Mouse (Mus musculus) heart, adult 2 months (tissue): ENCODE measurements around the gene Gdpd3. TPM values are rescaled to one million over a fixed set of nuclear protein-coding genes. Genes with fewer than 3 reads are reported as not detected.

Experiments
- DNase-seq, 2 experiments: peaks; one replicate each; pipeline ENCODE4 v3.0.0; 2021
- H3K27ac ChIP-seq: fragments of 200-600 bp; 2 replicates; pipeline ENCODE4 v1.8.1; 2022
- H3K27me3 ChIP-seq: fragments of 200-500 bp; 2 replicates; pipeline ENCODE4 v1.6.1; 2012; ENCODE audit warnings: mild to moderate bottlenecking, low read length, inconsistent platforms, mixed read lengths; ENCODE audit not compliant: control insufficient read depth, insufficient read depth
- H3K36me3 ChIP-seq: fragments of 200-500 bp; 2 replicates; pipeline ENCODE4 v1.6.1; 2012; ENCODE audit warnings: low read length, inconsistent platforms; ENCODE audit not compliant: control insufficient read depth, insufficient read depth
- H3K4me1 ChIP-seq: fragments of 200-500 bp; 2 replicates; pipeline ENCODE4 v1.6.1; 2011; ENCODE audit warnings: low read length; ENCODE audit not compliant: control insufficient read depth, insufficient read depth
- H3K4me3 ChIP-seq: fragments of 200-600 bp; 2 replicates; pipeline ENCODE4 v1.8.1; 2022
- H3K79me2 ChIP-seq: fragments of 200-500 bp; replicated peaks from 2 replicates; pipeline ENCODE4 v1.6.1; 2012; ENCODE audit warnings: mild to moderate bottlenecking, inconsistent platforms, low read length, moderate library complexity, mixed read lengths; ENCODE audit not compliant: control insufficient read depth, insufficient read depth
- H3K9ac ChIP-seq: fragments of 200-500 bp; 2 replicates; pipeline ENCODE4 v1.6.1; 2012; ENCODE audit warnings: low read depth, mild to moderate bottlenecking, control low read depth, inconsistent platforms, low read length, mixed read lengths
- CTCF ChIP-seq: fragments of 200-600 bp; IDR thresholded peaks from 2 replicates; pipeline ENCODE4 v1.8.1; 2022; ENCODE audit warnings: antibody characterized with exemption, mild to moderate bottlenecking, moderate library complexity
- EP300 ChIP-seq: fragments of 200-500 bp; IDR thresholded peaks from 2 replicates; pipeline ENCODE4 v1.6.1; 2011; ENCODE audit warnings: low read depth, low read length, control low read depth; ENCODE audit not compliant: insufficient read depth
- POLR2A ChIP-seq: fragments of 200-500 bp; IDR thresholded peaks from 2 replicates; pipeline ENCODE4 v1.6.1; 2011; ENCODE audit warnings: mild to moderate bottlenecking, low read depth, low read length, control low read depth; ENCODE audit not compliant: insufficient read depth
- WGBS: fragments of 180-500 bp; shearing (Covaris S2); methylation state at CpG from one replicate; pipeline ENCODE4 v1.1.7; 2018; 5-methylcytosine and 5-hydroxymethylcytosine counted together
- intact Hi-C: fragments of 180-260 bp; cut with DNase I; formaldehyde crosslinking; loops from one replicate; pipeline ENCODE4 v1.15.1; 2025
- polyA plus RNA-seq: library from polyadenylated mRNA; depleted of rRNA; stranded (reverse); fragments of >200 nt; gene quantifications from 2 replicates; pipeline ENCODE4 v1.2.3, GENCODE M21; 2012
- total RNA-seq, 2 experiments: library from RNA; stranded (reverse); gene quantifications; 2 replicates each; pipeline ENCODE4 v1.2.3; 2021

Gdpd3 gene
- total and polyA plus RNA-seq, 3 experiments = 1.3 to 4.3 (median 1.3) TPM

- H3K27ac ChIP-seq = peak overlapping the region; percentile 94
- DNase-seq = no peak
- intact Hi-C loops = no loop called here
Observed at GRCm38 (mm10) chr7:126762471-126763008, 3.6 kb upstream of the Gdpd3 start.

DNA sequence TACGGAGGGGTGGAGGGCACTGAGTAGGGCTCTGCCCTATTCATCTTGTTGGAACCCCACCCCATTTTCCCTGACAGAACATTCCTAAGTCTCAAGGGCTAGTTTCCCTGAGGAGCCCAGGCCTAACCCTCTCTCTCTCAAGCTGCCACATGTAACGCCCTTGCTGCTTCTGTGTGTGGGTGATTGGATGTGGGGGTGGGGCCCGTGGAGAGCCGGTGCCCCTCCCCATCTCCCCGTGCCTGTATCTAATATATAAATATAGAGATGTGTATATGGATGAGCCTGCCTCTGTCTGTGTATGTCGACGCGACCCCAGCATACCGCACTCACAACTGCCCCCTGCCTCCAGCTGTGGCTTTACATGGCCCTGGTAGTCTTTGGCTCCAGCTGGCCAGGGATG is 594 bp upstream of the Gdpd3 start:
- DNase-seq = no peak
- Histone ChIP-seq H3K79me2 (no peaks in the 10 kb centered on the region), H3K27ac (no peak overlapping the region), H3K4me1 (peaks cover 8% of the 10 kb centered on the region), H3K9ac (no peak overlapping the region), H3K27me3 (no peaks in the 10 kb centered on the region), H3K4me3 (no peak overlapping the region), H3K36me3 (peaks cover 6% of the 10 kb centered on the region; the same call in 1 of the 2 replicates)
- TF ChIP-seq CTCF (no peak), POLR2A (no peak), EP300 (no peak)
- WGBS = 85% methylated on average over 9 of the region's 9 CpGs
- intact Hi-C loops = no loop called here

More at GRCm38 (mm10) chr7:126762471-126763008, 3.6 kb upstream of the Gdpd3 start:
- TF ChIP-seq CTCF (no peak), POLR2A (no peak), EP300 (no peak)
- no peaks in the 10 kb centered on the region for H3K27me3 ChIP-seq
- no peaks in the 10 kb centered on the region; the same call in 1 of the 2 replicates for H3K79me2 ChIP-seq
- H3K4me3 ChIP-seq = no peak overlapping the region
- H3K36me3 ChIP-seq = peaks cover 6% of the 10 kb centered on the region; the same call in 1 of the 2 replicates
- no peak overlapping the region; the same call in 1 of the 2 replicates for H3K9ac ChIP-seq
- H3K4me1 ChIP-seq = peaks cover 8% of the 10 kb centered on the region
- 56% methylated on average over 17 of the region's 17 CpGs for WGBS

DNA sequence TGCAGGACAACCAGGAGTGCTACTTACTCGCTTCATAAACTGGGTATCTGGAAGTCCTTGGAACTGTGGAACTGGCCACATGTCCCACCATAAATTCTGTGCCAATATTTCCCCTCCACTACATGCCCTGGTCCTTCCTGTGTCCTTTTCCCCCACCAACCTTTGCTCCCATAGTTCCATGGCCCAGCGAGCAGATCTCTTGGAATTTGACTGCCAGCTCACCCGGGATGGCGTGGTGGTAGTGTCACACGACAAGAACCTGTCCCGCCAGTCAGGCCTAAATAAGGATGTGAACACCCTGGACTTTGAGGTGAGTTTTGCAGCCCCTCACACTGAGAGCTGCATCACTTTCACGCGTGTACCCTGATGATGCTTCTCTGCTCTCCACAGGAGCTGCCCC is 867 bp downstream of the Gdpd3 start:
- no peak for DNase-seq
- Histone ChIP-seq H3K36me3 (no peaks in the 10 kb centered on the region), H3K27ac (no peak overlapping the region), H3K79me2 (no peaks in the 10 kb centered on the region), H3K27me3 (no peaks in the 10 kb centered on the region), H3K4me3 (no peak overlapping the region), H3K4me1 (peaks cover 2% of the 10 kb centered on the region), H3K9ac (no peak overlapping the region)
- 91% methylated on average over 8 of the region's 8 CpGs for WGBS
- intact Hi-C loops = no loop called here
- TF ChIP-seq CTCF = no peak
- no peak for TF ChIP-seq EP300
- TF ChIP-seq POLR2A = no peak

DNA sequence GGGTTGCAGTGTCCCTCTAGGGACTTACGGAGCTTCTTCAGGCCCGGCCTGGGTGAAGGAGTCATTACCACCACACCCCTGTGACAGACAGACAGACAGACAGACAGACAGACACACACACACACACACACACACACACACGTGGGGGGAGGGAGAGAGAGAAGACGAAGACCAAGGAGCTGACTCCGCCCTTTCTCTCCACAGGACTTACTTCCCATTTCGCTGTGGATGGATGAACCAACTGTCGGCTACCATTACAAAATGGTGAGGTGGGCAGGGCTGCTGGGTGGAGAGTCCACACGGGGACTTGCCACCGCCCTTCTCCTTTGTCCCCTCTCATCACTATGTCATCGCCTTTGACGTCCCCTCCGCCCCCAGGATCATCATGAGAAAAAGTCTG is 4.7 kb downstream of the Gdpd3 start:
- 84% methylated on average over 12 of the region's 12 CpGs for WGBS
- H3K36me3 ChIP-seq = no peaks in the 10 kb centered on the region
- H3K27me3 ChIP-seq = no peaks in the 10 kb centered on the region
- DNase-seq = no peak
- no peak for TF ChIP-seq POLR2A
- no peak for TF ChIP-seq CTCF
- TF ChIP-seq EP300 = no peak
- intact Hi-C loops = no loop called here
- H3K27ac ChIP-seq = no peak overlapping the region
- H3K4me1 ChIP-seq = no peaks in the 10 kb centered on the region; the same call in 1 of the 2 replicates
- no peak overlapping the region for H3K9ac ChIP-seq
- no peak overlapping the region for H3K4me3 ChIP-seq
- H3K79me2 ChIP-seq = no peaks in the 10 kb centered on the region

- DNase-seq = no peak
- Histone ChIP-seq H3K9ac (no peak overlapping the region), H3K27ac (no peak overlapping the region), H3K27me3 (no peaks in the 10 kb centered on the region), H3K36me3 (peaks cover under 1% of the 10 kb centered on the region), H3K4me1 (peaks cover 8% of the 10 kb centered on the region), H3K4me3 (no peak overlapping the region), H3K79me2 (peaks cover 5% of the 10 kb centered on the region)
- intact Hi-C loops = no loop called here
- TF ChIP-seq POLR2A (no peak), CTCF (no peak), EP300 (no peak)
- 83% methylated on average over 2 of the region's 2 CpGs for WGBS
Observed at GRCm38 (mm10) chr7:126773351-126773750, 7.2 kb downstream of the Gdpd3 start.

DNA sequence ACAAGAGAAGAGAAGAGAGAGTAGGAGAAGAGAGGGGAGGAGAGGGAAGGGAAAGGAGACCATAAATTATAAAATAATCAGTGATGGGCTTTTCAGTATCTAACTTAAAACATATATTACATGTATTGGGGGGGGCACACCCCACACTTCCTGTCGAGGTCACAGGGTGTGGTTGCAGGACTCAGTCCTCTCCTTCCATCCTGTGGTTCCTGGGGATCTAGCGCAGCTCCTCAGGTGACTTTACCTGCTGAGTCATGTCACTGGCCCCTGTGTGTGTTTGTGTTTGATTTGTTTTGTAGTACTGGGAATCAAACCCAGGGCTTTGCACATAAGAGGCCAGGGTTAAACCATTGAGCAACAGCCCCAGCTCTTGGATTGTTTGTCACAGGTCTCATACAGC is 8.3 kb downstream of the Gdpd3 start:
- 38% methylated on average over 2 of the region's 2 CpGs for WGBS
- TF ChIP-seq EP300 (no peak), POLR2A (no peak), CTCF (no peak)
- Histone ChIP-seq H3K9ac (no peak overlapping the region), H3K4me1 (peaks cover 10% of the 10 kb centered on the region), H3K27ac (peak overlapping the region; percentile 36), H3K79me2 (peaks cover 5% of the 10 kb centered on the region), H3K4me3 (no peak overlapping the region), H3K36me3 (peaks cover 5% of the 10 kb centered on the region), H3K27me3 (no peaks in the 10 kb centered on the region)
- no peak for DNase-seq
- intact Hi-C loops = no loop called here
